Mouse (Mus musculus) ZHBTc4 (cell line): ENCODE data around the gene Sfmbt2.
A peak's percentile ranks its signal among the peaks of the same experiment; 100 is the strongest.

Source experiments
- DNase-seq: peaks from one replicate; pipeline ENCODE4 v3.0.0-alpha.2; 2011; ENCODE audit warnings: low read depth, low spot score

Gene Sfmbt2

GRCm38 (mm10) chr2:10372321-10372723 is 2.0 kb downstream of the Sfmbt2 start:
- DNase-seq: peak; percentile 87

GRCm38 (mm10) chr2:10372776-10373507 is 2.6 kb downstream of the Sfmbt2 start:
- DNase-seq: peak; percentile 52

GRCm38 (mm10) chr2:10373508-10374206 is 3.3 kb downstream of the Sfmbt2 start:
- DNase-seq: peak; percentile 38

GRCm38 (mm10) chr2:10374207-10375023 is 4.1 kb downstream of the Sfmbt2 start:
- peak; percentile 55 for DNase-seq

GRCm38 (mm10) chr2:10375024-10375372 is 4.7 kb downstream of the Sfmbt2 start:
- DNase-seq: peak; percentile 59

- DNase-seq: no peak
Measured at GRCm38 (mm10) chr2:10389988-10390387, 19.7 kb downstream of the Sfmbt2 start.

GRCm38 (mm10) chr2:10390791-10391190 is 20.5 kb downstream of the Sfmbt2 start:
- peak; percentile 61 for DNase-seq

GRCm38 (mm10) chr2:10395143-10395542 is 24.8 kb downstream of the Sfmbt2 start:
- DNase-seq: no peak

GRCm38 (mm10) chr2:10397790-10398189 is 27.5 kb downstream of the Sfmbt2 start:
- no peak for DNase-seq

GRCm38 (mm10) chr2:10406151-10406550 is 35.8 kb downstream of the Sfmbt2 start:
- DNase-seq: no peak

- no peak for DNase-seq
Measured at GRCm38 (mm10) chr2:10409422-10409821, 39.1 kb downstream of the Sfmbt2 start.

GRCm38 (mm10) chr2:10410069-10410468 is 39.8 kb downstream of the Sfmbt2 start:
- DNase-seq: no peak

- peak; percentile 74 for DNase-seq
Measured at GRCm38 (mm10) chr2:10420944-10421420, 50.7 kb downstream of the Sfmbt2 start.

GRCm38 (mm10) chr2:10437290-10437689 is 67.0 kb downstream of the Sfmbt2 start:
- DNase-seq: no peak

- no peak for DNase-seq
Measured at GRCm38 (mm10) chr2:10441811-10442210, 71.5 kb downstream of the Sfmbt2 start.

- peak; percentile 25 for DNase-seq
Measured at GRCm38 (mm10) chr2:10453577-10453976, 83.3 kb downstream of the Sfmbt2 start.

GRCm38 (mm10) chr2:10458309-10458708 is 88.0 kb downstream of the Sfmbt2 start:
- DNase-seq: no peak

- no peak for DNase-seq
Measured at GRCm38 (mm10) chr2:10516516-10516915, 146.2 kb downstream of the Sfmbt2 start.

- peak; percentile 69 for DNase-seq
Measured at GRCm38 (mm10) chr2:10521719-10522415, 151.6 kb downstream of the Sfmbt2 start.

- DNase-seq: no peak
Measured at GRCm38 (mm10) chr2:10525622-10526021, 155.3 kb downstream of the Sfmbt2 start.

GRCm38 (mm10) chr2:10541762-10542161 is 171.5 kb downstream of the Sfmbt2 start:
- no peak for DNase-seq
